ENCODE assay signal across 9 mouse cellular contexts in genomic region chr9:114767507-114767906, GRCm38 (mm10). TPM values are rescaled to one million over a fixed set of nuclear protein-coding genes. Genes with fewer than 3 reads are reported as not detected.
A peak's percentile ranks its signal among the peaks of the same experiment; 100 is the strongest.
DNase-seq lines count a peak whose midpoint lies in the region; ATAC-seq lines count a peak whose summit lies in the region.
"Had no signal": no experiment of that assay in that cellular context is flagged by ENCODE, and none has a peak within 500 bp of the region (broad histone marks: within the 10 kb centered on the region; RNA-seq: fewer than 3 reads in every experiment).

No protein-coding gene starts in this region.

- peaks cover 47% of the 10 kb centered on the region for H3K36me3 ChIP-seq in heart, embryonic 10.5 days
- H3K36me3 ChIP-seq in midbrain, embryonic 10.5 days = peaks cover 47% of the 10 kb centered on the region
- no peaks in the 10 kb centered on the region for H3K36me3 ChIP-seq in midbrain, embryonic 16.5 days (ENCODE audit: control insufficient read depth, insufficient read depth, low read length)
- peaks cover 26% of the 10 kb centered on the region for H3K36me3 ChIP-seq in embryonic facial prominence, embryonic 13.5 days
- H3K36me3 ChIP-seq in limb, embryonic 10.5 days = peaks cover 50% of the 10 kb centered on the region
- H3K36me3 ChIP-seq: midbrain, embryonic 15.5 days had no signal

- no peaks in the 10 kb centered on the region for H3K9me3 ChIP-seq in heart, embryonic 10.5 days
- 0 out of 2 replicates have a peak, but pooled peaks cover 4% of the 10 kb centered on the region for H3K9me3 ChIP-seq in midbrain, embryonic 10.5 days (replicated peaks)
- no peaks in the 10 kb centered on the region for H3K9me3 ChIP-seq in midbrain, embryonic 16.5 days (replicated peaks; ENCODE audit: control insufficient read depth, low read length, poor library complexity, severe bottlenecking)
- H3K9me3 ChIP-seq in embryonic facial prominence, embryonic 13.5 days = 0 out of 2 replicates have a peak, but pooled peaks cover 5% of the 10 kb centered on the region
- no peaks in the 10 kb centered on the region for H3K9me3 ChIP-seq in limb, embryonic 10.5 days (replicated peaks)
- H3K9me3 ChIP-seq: midbrain, embryonic 15.5 days had no signal

- H3K27me3 ChIP-seq in heart, embryonic 10.5 days (ENCODE audit: insufficient read depth, poor library complexity, severe bottlenecking) = no peaks in the 10 kb centered on the region
- H3K27me3 ChIP-seq in midbrain, embryonic 10.5 days (ENCODE audit: low read depth, poor library complexity, severe bottlenecking) = no peaks in the 10 kb centered on the region
- H3K27me3 ChIP-seq in midbrain, embryonic 16.5 days (ENCODE audit: control insufficient read depth, insufficient read depth, low read depth, low read length) = no peaks in the 10 kb centered on the region
- no peaks in the 10 kb centered on the region for H3K27me3 ChIP-seq in embryonic facial prominence, embryonic 13.5 days
- no peaks in the 10 kb centered on the region for H3K27me3 ChIP-seq in limb, embryonic 10.5 days (ENCODE audit: low read depth, poor library complexity, severe bottlenecking)
- H3K27me3 ChIP-seq: midbrain, embryonic 15.5 days had no signal

- peaks cover 15% of the 10 kb centered on the region for H3K4me1 ChIP-seq in heart, embryonic 10.5 days
- peaks cover 15% of the 10 kb centered on the region for H3K4me1 ChIP-seq in midbrain, embryonic 10.5 days
- H3K4me1 ChIP-seq in midbrain, embryonic 16.5 days (ENCODE audit: control insufficient read depth, insufficient read depth, low read length) = peaks cover 3% of the 10 kb centered on the region; the same call in 1 of the 2 replicates
- H3K4me1 ChIP-seq in embryonic facial prominence, embryonic 13.5 days = peaks cover 22% of the 10 kb centered on the region
- H3K4me1 ChIP-seq in limb, embryonic 10.5 days = peaks cover 24% of the 10 kb centered on the region
- H3K4me1 ChIP-seq: midbrain, embryonic 15.5 days had no signal

- ATAC-seq in midbrain, embryonic 16.5 days = no peak
- no peak for ATAC-seq in embryonic facial prominence, embryonic 13.5 days (ENCODE audit: insufficient number of reproducible peaks, insufficient read depth, low FRiP score, low TSS enrichment, low read depth)

- H3K4me3 ChIP-seq in heart, embryonic 10.5 days = no peak overlapping the region
- H3K4me3 ChIP-seq in midbrain, embryonic 10.5 days = no peak overlapping the region
- no peak overlapping the region for H3K4me3 ChIP-seq in midbrain, embryonic 16.5 days (ENCODE audit: low read depth, low read length)
- H3K4me3 ChIP-seq in embryonic facial prominence, embryonic 13.5 days = no peak overlapping the region
- no peak overlapping the region for H3K4me3 ChIP-seq in limb, embryonic 10.5 days
- H3K4me3 ChIP-seq: midbrain, embryonic 15.5 days had no signal

- WGBS in heart, embryonic 10.5 days = 81% methylated on average over 2 of the region's 2 CpGs
- 87% methylated on average over 2 of the region's 2 CpGs for WGBS in midbrain, embryonic 10.5 days
- 80% methylated on average over 2 of the region's 2 CpGs for WGBS in midbrain, embryonic 16.5 days
- WGBS in embryonic facial prominence, embryonic 13.5 days = 34% methylated on average over 2 of the region's 2 CpGs
- WGBS in limb, embryonic 10.5 days = 65% methylated on average over 2 of the region's 2 CpGs

- peak overlapping the region; percentile 74 for H3K27ac ChIP-seq in heart, embryonic 10.5 days
- H3K27ac ChIP-seq in midbrain, embryonic 10.5 days (replicated peaks) = peak overlapping the region; percentile 73
- no peak overlapping the region for H3K27ac ChIP-seq in midbrain, embryonic 16.5 days (ENCODE audit: low read length)
- H3K27ac ChIP-seq in embryonic facial prominence, embryonic 13.5 days = peak overlapping the region; percentile 89
- H3K27ac ChIP-seq in limb, embryonic 10.5 days = peak overlapping the region; percentile 86
- H3K27ac ChIP-seq: midbrain, embryonic 15.5 days had no signal

- H3K9ac ChIP-seq in midbrain, embryonic 16.5 days (ENCODE audit: low read depth, low read length) = no peak overlapping the region
- H3K9ac ChIP-seq in embryonic facial prominence, embryonic 13.5 days = peak overlapping the region; percentile 49; the same call in 1 of the 2 replicates
- H3K9ac ChIP-seq: midbrain, embryonic 15.5 days had no signal

- DNase-seq in heart, embryonic 10.5 days (ENCODE audit: low spot score) = no peak
- DNase-seq in heart, postnatal 25 days (ENCODE audit: low spot score) = no peak
- no peak for DNase-seq in midbrain, embryonic 10.5 days (ENCODE audit: low spot score)
- DNase-seq in limb, embryonic 10.5 days (ENCODE audit: low spot score) = peak; percentile 50
- DNase-seq in urinary bladder, postnatal 36 days (ENCODE audit: low spot score in 2 of 2) = no peak
- no peak for DNase-seq in cerebellum, postnatal 25 days

- H3K4me2 ChIP-seq in midbrain, embryonic 16.5 days (ENCODE audit: low read length) = no peak overlapping the region
- H3K4me2 ChIP-seq in embryonic facial prominence, embryonic 13.5 days = peak overlapping the region; percentile 22; the same call in 1 of the 2 replicates
- H3K4me2 ChIP-seq: midbrain, embryonic 15.5 days had no signal

- intact Hi-C loops in heart, postnatal 25 days (cut with DNase I) = no loop called here

RNA-seq across cellular contexts. Expression of gene Cmtm7, which starts 14.1 kb away (rescaled TPM):
- polyA plus RNA-seq in heart, embryonic 10.5 days (2016; fragmentation: Nextera tagmentation; extraction: Ambion mirVana) = 143 and 145 TPM in 2 replicates
- 10 to 100 TPM; 14.0 to 14.1 TPM for total RNA-seq in heart, postnatal 25 days (2021)
- 75.6 and 88.2 TPM in 2 replicates for polyA plus RNA-seq in midbrain, embryonic 10.5 days (2016; fragmentation: Nextera tagmentation; extraction: Ambion mirVana)
- 7.2 and 10.4 TPM in 2 replicates for polyA plus RNA-seq in midbrain, embryonic 16.5 days (2015; fragmentation: Nextera tagmentation; extraction: Ambion mirVana)
- 104 and 114 TPM in 2 replicates for polyA plus RNA-seq in embryonic facial prominence, embryonic 13.5 days (2015; fragmentation: Nextera tagmentation; extraction: Ambion mirVana)
- 83.6 and 100 TPM in 2 replicates for polyA plus RNA-seq in limb, embryonic 10.5 days (2016; fragmentation: Nextera tagmentation; extraction: Ambion mirVana)

RNA-seq across cellular contexts. Expression of gene Cmtm6, which starts 36.6 kb away (rescaled TPM):
- 39.4 and 47.3 TPM in 2 replicates for polyA plus RNA-seq in heart, embryonic 10.5 days (2016; fragmentation: Nextera tagmentation; extraction: Ambion mirVana)
- total RNA-seq in heart, postnatal 25 days (2021) = 10 to 100 TPM; 23.4 to 27.2 TPM
- 27.1 and 27.2 TPM in 2 replicates for polyA plus RNA-seq in midbrain, embryonic 10.5 days (2016; fragmentation: Nextera tagmentation; extraction: Ambion mirVana)
- 18.7 TPM in 2 replicates for polyA plus RNA-seq in midbrain, embryonic 16.5 days (2015; fragmentation: Nextera tagmentation; extraction: Ambion mirVana)
- 32.6 and 38.3 TPM in 2 replicates for polyA plus RNA-seq in embryonic facial prominence, embryonic 13.5 days (2015; fragmentation: Nextera tagmentation; extraction: Ambion mirVana)
- polyA plus RNA-seq in limb, embryonic 10.5 days (2016; fragmentation: Nextera tagmentation; extraction: Ambion mirVana) = 28.9 and 29.4 TPM in 2 replicates
